Mouse (Mus musculus) layer of hippocampus, adult 11-12 months (tissue): ENCODE measurements around the gene Slc9a2.
A peak's percentile ranks its signal among the peaks of the same experiment; 100 is the strongest.
"Not testable (repeated sequence)": the region's sequence is repeated elsewhere in the genome, so short reads cannot be mapped to it uniquely, and the experiment has no call there.

ENCODE experiments used
- DNase-seq: peaks from one replicate; pipeline ENCODE4 v3.0.0; 2022; ENCODE audit warnings: low spot score

The Slc9a2 gene

DNA sequence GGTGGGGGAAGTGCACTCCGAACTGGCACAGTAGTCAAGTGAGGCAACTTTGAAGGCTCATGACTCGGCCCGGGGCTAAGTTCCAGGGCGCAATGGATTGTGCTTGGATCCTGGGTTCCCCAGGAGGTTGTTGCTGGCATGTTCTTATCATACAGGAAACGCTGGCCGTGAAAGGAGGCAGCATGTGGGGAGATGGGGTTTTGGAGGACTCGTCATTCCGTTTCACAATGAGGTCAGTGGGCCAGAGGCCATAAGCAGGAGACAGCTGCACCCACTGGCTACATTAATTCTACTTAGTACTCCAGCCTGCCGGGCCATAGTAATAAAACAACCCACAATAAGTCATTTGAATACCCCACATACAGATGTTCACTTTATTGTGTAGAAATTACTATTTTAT, 34.6 kb downstream of the Slc9a2 start:
- DNase-seq: no peak

GRCm38 (mm10) chr1:40726051-40726450, 45.7 kb downstream of the Slc9a2 start:
- no peak for DNase-seq

DNA sequence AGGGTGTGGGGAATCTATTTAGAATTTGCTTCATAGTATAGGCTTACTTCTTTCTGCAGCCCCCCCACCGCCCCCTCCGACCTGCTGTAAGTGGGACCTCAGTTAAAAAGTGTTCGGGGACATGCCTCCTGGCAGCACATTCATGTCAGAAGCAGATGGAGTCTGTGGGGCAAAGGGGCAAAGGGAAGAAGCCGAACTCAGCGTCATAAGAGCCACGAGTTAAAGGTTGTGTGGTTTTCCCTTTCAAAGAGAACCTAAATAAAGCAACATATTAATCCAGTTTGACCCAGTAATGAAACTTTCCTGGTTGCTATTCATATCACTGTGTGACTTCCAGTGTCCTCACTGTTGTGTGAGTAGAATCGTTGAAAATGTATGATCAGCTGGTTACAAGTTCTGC, 47.0 kb downstream of the Slc9a2 start:
- DNase-seq: no peak

GRCm38 (mm10) chr1:40728636-40729035, 48.3 kb downstream of the Slc9a2 start:
- no peak for DNase-seq

DNA sequence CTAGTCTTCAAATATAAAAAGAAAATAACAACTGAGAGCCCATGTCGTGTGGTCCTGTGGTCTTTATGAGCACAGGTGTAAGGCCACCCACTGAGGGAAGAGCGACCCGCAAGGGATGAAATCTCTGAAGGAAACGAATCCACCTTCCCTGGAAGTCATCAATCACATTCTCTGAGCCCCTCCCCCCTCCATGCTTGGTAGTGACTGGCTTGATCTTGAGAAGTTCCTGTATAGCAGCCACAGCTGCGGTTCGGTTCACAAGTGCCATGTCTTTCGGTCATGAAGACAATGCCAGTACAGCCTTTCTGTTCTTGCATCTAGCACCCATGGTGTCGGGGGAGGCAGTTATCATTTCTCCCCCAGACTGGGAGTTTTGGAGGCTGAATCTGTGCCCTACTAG, 57.3 kb downstream of the Slc9a2 start:
- DNase-seq: no peak

DNA sequence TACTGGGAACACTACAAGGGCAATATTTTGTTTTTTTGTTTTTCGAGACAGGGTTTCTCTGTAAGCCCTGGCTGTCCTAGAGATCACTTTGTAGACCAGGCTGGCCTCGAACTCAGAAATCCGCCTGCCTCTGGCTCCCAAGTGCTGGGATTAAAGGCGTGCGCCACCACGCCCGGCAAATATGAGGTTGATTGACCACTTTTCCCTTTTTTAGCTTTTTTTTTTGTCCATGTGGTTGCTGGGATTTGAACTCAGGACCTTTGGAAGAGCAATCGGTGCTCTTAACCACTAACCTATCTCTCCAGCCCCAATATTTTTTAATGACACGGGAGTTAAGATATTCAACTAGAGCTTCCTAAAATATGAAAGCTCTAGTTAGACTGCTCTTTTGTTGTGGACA, 57.9 kb downstream of the Slc9a2 start:
- not testable (repeated sequence) for DNase-seq

DNA sequence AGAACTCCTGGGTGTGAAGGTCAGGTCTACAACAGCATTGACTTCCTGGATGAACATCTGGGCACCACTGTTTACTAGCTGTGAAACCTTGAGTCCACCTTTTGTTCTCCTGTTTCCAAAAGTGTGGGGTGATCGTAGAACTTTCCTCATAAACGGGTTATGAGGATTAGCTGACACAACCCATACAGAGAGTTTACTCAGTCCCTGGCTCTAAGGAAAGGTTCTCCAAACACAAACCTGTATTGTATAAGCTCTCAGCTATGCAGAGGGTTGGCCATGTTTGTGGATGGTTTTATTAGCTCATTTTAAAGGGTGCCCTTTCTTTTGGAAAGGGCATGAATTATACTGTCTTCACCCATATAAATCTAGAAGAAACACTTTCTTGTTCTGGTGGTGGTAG, 60.4 kb downstream of the Slc9a2 start:
- DNase-seq: no peak

DNA sequence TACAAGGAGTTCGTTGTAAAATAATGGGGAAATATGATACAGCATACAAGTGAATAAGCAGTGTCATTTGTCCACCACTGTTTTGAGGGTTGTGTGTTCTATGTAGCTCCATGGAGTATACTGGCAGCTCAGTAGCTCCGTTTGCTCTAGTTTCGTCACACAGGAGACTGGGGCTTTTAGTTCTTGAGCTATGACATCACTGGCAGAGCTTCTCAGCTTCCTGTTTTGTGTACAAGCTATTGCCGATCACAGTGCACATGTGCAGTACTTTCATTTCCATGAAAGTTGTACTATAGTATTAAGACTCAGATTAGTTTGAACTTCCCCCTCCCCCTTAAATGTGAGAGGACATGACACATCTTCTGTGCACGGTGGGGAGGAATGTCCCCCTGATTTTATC, 65.7 kb downstream of the Slc9a2 start:
- DNase-seq: no peak

DNA sequence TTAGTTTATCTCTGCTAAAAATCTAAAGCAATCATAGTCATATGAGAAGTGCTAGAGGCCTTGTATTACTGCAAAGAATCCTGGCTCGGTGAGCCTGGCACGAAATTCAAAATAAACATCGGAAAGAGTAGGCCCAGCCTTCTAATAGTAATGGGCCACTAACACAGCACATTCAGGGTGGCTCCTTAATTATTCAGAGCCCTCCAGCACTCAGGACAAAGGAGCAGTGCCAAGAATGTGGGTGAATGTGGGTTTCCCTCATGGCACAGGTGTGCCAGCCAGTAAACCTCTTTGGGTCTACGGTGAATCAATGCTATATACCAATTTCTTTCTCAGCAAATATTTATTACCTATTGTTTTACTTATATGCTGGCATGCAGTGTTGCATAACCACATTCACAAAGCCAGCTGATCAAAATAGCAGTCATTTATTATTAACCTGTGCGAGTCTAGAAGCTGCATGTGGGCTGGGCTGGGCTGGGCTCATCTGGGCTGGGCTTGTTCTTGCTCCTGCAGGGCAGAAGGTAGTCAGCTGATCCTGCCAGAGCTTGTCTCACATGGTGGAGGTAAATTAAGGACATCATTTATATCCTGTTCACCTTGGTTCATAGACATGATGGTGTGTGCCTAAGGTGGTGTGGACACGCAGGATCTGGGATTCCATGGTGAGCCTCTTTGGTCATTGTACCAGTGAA, 79.5 kb downstream of the Slc9a2 start:
- DNase-seq: no peak

- no peak for DNase-seq
Measured at GRCm38 (mm10) chr1:40764042-40764441, 83.7 kb downstream of the Slc9a2 start.

DNA sequence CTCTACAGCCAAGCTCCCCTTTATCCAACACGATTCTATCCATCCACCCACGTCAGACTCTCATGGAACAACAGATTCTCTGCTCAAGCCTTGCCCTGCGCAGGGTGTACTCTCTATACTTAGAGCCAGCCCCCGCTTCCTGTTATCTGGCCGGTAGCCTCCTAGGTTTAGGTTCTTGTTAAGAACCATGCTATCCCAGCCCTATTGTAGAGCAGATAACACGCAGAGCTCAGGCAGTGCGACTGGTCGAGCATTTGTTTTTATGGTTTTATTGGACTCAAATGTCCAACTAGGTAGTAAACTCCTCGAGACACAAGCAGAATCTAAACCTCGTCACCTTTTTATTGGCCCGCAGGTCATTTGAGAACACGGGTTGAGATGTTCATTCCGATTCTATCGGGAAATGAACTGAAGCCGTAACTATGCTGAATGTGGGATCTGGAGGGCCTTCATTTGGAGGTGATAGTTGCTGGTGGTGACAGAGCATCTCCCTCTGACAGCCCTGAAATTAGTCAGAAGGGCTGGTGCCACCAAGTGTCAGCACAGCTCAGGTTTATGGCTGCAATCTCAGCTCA, 84.4 kb downstream of the Slc9a2 start:
- DNase-seq: no peak

DNA sequence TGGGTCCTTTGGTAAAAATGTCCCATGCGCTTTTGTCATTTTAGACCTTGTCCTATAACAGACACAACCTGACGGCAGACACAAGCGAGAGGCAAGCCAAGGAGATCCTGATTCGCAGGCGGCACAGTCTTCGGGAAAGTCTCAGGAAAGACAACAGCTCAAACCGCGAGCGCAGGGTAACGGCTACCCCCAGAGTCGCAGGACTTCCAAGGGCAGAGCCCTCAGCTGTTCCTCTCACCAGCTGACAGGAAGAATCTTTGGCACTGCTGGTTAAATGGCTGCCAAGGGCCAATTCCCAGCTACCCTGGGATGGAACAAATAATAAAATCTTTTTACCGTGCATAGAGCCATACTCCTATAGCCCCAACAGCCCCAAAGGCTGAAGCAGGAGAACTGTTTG, 85.1 kb downstream of the Slc9a2 start:
- DNase-seq: no peak

- DNase-seq: no peak
Measured at GRCm38 (mm10) chr1:40767588-40767987, 87.2 kb downstream of the Slc9a2 start.

DNA sequence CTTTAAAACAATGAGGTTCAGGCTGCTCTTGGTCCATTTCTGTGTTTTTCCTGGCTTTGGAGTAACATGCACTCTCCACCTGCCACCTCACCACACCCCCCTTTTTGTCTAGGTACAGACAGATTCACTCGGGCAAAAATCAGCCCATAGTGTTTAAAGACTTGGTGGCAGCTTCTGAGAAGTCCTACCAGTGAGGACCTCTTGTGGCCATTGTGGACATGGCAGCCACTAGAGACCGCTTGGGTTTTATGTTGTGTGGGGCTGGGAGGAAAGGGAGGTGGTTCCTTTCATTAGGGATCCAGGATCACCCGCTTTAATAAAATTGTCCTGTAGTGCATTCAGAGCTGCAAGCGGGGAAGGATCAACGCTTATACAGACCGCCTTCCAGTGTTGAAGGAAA, 88.2 kb downstream of the Slc9a2 start:
- peak; percentile 52 for DNase-seq

DNA sequence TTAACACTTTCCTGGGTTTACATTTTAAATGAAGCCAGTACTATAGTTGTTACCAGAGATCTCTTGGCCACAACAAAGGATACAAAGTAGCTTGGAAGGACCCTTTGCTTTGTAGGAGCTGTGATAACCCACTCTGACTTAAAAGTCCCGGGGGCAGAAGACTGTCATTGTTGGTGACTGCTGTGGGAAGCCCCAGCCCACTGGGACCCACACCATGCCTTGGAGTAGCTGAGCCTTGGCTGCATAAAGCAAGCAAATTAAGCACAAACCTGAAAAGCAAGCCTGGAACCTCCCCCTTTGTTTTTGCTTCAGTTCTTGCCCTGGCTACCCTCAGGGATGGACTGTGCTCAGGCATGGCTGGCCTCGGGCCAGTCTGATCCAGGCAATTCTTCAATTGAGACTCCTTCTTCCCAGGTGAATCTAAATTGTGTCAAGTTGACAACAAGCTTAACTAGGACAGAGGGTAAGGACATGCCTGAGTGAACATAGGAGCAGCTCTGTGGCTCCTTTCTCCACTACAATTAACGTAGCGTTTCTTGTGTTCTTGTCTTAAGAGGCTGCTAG, 89.0 kb downstream of the Slc9a2 start:
- DNase-seq: no peak

GRCm38 (mm10) chr1:40771196-40771970, 91.0 kb downstream of the Slc9a2 start:
- DNase-seq: no peak

- DNase-seq: no peak
Measured at GRCm38 (mm10) chr1:40773234-40773633, 92.9 kb downstream of the Slc9a2 start.

DNA sequence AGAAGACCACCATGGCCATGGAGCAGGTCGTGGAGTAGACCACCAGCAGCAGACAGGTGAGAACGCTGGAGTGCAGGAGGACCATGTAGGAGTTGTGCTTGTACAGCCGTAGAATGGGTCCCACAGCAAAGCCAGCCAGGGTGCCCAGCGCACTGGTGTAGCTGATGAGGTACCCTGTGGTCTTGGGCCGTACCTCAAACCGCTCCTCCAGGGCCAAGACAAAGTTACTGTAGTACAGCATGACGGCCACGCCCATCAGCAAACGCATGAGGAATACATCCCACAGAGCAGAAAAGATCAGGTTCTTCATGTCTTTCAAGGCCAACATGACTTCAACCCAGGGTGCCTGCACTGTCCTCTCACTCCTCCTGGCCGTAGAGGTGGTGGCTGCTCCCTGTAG, 93.7 kb downstream of the Slc9a2 start:
- no peak for DNase-seq

GRCm38 (mm10) chr1:40776102-40776501, 95.7 kb downstream of the Slc9a2 start:
- DNase-seq: no peak

- DNase-seq: no peak
Measured at GRCm38 (mm10) chr1:40776763-40777162, 96.4 kb downstream of the Slc9a2 start.

DNA sequence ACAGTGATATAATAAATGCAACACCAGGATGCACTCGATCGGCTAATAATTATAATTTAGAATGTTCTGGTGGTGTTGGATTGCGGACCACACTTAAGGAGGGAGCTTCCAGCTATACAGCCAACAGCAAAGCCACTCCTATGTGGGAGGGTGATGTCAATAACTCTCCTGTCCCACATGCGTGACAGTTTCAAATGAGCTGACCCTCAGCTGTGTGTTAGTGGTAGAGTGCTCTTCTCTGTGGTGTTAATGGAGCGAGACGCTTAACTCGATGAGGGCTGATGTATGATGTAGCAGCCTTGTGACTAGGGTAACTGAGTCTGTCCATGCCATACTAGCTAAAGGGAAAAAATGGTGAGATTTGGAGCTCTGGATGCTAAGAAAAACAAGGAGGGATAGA, 103.1 kb downstream of the Slc9a2 start:
- DNase-seq: no peak

GRCm38 (mm10) chr1:40784306-40784705, 103.9 kb downstream of the Slc9a2 start:
- no peak for DNase-seq

DNA sequence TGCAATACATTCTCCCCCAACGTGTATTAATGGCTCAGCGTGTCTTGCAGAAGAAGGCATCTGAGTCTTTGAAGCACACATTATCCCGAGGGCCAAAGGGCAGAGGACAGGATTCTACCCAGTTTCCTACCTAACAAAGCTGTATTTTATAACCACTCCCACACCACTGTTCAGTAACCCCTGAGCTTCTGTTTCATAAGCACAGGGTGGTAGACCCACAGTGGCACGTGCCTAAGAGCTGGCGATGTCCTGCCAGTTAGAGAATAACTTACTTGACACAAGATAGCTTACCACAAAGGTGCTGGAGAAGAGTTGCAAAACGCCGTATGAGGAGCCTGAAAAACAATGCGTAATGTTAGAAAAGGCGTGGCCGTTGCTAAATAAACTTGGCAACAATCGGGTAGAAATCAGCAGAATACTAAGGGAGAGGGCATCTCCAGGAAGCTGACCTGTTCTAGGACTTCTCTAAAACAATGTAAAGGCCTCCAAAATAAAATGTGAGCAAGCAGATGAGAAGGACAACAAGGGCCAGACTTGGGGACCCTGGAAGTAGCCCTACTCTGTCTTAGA, 105.6 kb downstream of the Slc9a2 start:
- DNase-seq: no peak
